Mouse (Mus musculus): ENCODE measurements around the gene Alad.
"Not testable (repeated sequence)": the region's sequence is repeated elsewhere in the genome, so short reads cannot be mapped to it uniquely, and the experiment has no call there.

Gene Alad

GRCm38 (mm10) chr4:62486162-62486696, 33.5 kb downstream of the Alad start:
- DNase-seq (ENCODE audit: low spot score in 2 of 2) = no peak

GRCm38 (mm10) chr4:62485450-62486161, 34.1 kb downstream of the Alad start:
- no peak for DNase-seq (ENCODE audit: low spot score in 2 of 2)

GRCm38 (mm10) chr4:62484928-62485327, 34.8 kb downstream of the Alad start:
- DNase-seq (ENCODE audit: low spot score in 2 of 2) = peak in 1 of 2 experiments; percentile 23

- DNase-seq (ENCODE audit: low spot score in 2 of 2) = no peak
Measured at GRCm38 (mm10) chr4:62480709-62481605, 38.8 kb downstream of the Alad start.

- DNase-seq (ENCODE audit: low spot score in 2 of 2) = peak; percentile 44 to 61
Measured at GRCm38 (mm10) chr4:62479937-62480708, 39.6 kb downstream of the Alad start, which contains the start of gene Bspry. Gene Bspry (plus strand): TSS chr4:62480053.

- not testable (repeated sequence) for DNase-seq (ENCODE audit: low spot score in 2 of 2)
Measured at GRCm38 (mm10) chr4:62479593-62479936, 40.2 kb downstream of the Alad start.

- no peak for DNase-seq (ENCODE audit: low spot score in 2 of 2)
Measured at GRCm38 (mm10) chr4:62477542-62478244, 42.0 kb downstream of the Alad start.

- peak; percentile 20 to 49 for DNase-seq (ENCODE audit: low spot score in 2 of 2)
Measured at GRCm38 (mm10) chr4:62475793-62476192, 43.9 kb downstream of the Alad start.

- peak; percentile 21 to 22 for DNase-seq (ENCODE audit: low spot score in 2 of 2)
Measured at GRCm38 (mm10) chr4:62475131-62475530, 44.6 kb downstream of the Alad start.

GRCm38 (mm10) chr4:62472071-62472470, 47.6 kb downstream of the Alad start:
- no peak for DNase-seq (ENCODE audit: low spot score in 2 of 2)

- peak; percentile 68 to 80 for DNase-seq (ENCODE audit: low spot score in 2 of 2)
Measured at GRCm38 (mm10) chr4:62470598-62471051, 49.1 kb downstream of the Alad start, which contains the start of gene Wdr31. Gene Wdr31 (minus strand): TSS chr4:62470896.

- no peak for DNase-seq (ENCODE audit: low spot score in 2 of 2)
Measured at GRCm38 (mm10) chr4:62468158-62468557, 51.6 kb downstream of the Alad start.

- no peak for DNase-seq (ENCODE audit: low spot score in 2 of 2)
Measured at GRCm38 (mm10) chr4:62463124-62463523, 56.6 kb downstream of the Alad start.

- no peak for DNase-seq (ENCODE audit: low spot score in 2 of 2)
Measured at GRCm38 (mm10) chr4:62460348-62460747, 59.4 kb downstream of the Alad start.

Data from thymus, postnatal 10 days (tissue).